Mouse (Mus musculus) ES-E14 (cell line): ENCODE results near the gene Pnpla3.

Source experiments
- HCFC1 ChIP-seq: IDR thresholded peaks from 2 replicates; pipeline ENCODE4 v1.6.1; 2012; ENCODE audit warnings: low read length, inconsistent platforms, borderline replicate concordance; ENCODE audit not compliant: insufficient read depth
- MAFK ChIP-seq: IDR thresholded peaks from 2 replicates; pipeline ENCODE4 v1.6.1; 2014; ENCODE audit warnings: mild to moderate bottlenecking, low read depth, low read length, inconsistent platforms; ENCODE audit not compliant: insufficient read depth
- ZC3H11A ChIP-seq: IDR thresholded peaks from 2 replicates; pipeline ENCODE4 v1.6.1; 2012; ENCODE audit warnings: low read depth, mild to moderate bottlenecking, inconsistent platforms, low read length, borderline replicate concordance

- no peak for TF ChIP-seq HCFC1
- no peak for TF ChIP-seq MAFK
- no peak for TF ChIP-seq ZC3H11A
Observed at GRCm38 (mm10) chr15:84215273-84215672, 47.6 kb downstream of the Pnpla3 start.
